Mouse (Mus musculus): ENCODE measurements at regions not wholly inside any gene's neighbourhood (a gene's known extent, or its start where the extent isn't known, plus 50 kb on each side); places are given as distances from the start of the nearest gene placed in this dataset.
A peak's percentile ranks its signal among the peaks of the same experiment; 100 is the strongest.
"Not testable (repeated sequence)": the region's sequence is repeated elsewhere in the genome, so short reads cannot be mapped to it uniquely, and the experiment has no call there.

GRCm38 (mm10) chrX:154717526-154717925, 138.4 kb upstream of the Samt2 start:
- DNase-seq = not testable (repeated sequence)

GRCm38 (mm10) chrX:154713641-154714255, 134.6 kb upstream of the Samt2 start:
- DNase-seq = peak; percentile 0

DNA sequence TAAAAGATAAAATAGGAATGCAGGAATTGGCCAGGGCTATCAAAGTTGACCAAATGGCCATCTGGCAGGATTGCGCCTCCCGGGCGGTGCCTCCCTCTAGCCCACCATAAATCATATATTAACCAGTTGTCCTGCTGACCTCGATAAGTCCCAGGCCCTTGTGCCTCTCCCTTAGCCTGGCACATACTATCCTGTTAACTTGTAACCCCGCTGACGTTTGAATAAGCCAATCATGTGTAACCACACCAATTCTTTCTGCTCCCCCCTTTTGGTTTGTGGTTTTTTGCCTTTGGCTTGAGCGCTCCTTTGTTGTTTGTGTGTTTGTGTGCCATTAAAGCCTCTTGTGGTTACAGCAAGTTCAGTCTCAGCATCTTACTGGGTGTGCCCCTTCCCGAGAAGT, 133.4 kb upstream of the Samt2 start:
- not testable (repeated sequence) for DNase-seq

- not testable (repeated sequence) for DNase-seq
Measured at GRCm38 (mm10) chrX:154670529-154670928, 91.4 kb upstream of the Samt2 start.
